Mouse (Mus musculus) heart, adult 2 months (tissue): ENCODE measurements around the gene Arnt2. TPM values are rescaled to one million over a fixed set of nuclear protein-coding genes. Genes with fewer than 3 reads are reported as not detected.

ENCODE experiments used
- DNase-seq, 2 experiments: peaks; one replicate each; pipeline ENCODE4 v3.0.0; 2021
- H3K27ac ChIP-seq: fragments of 200-600 bp; 2 replicates; pipeline ENCODE4 v1.8.1; 2022
- H3K27me3 ChIP-seq: fragments of 200-500 bp; 2 replicates; pipeline ENCODE4 v1.6.1; 2012; ENCODE audit warnings: mild to moderate bottlenecking, low read length, inconsistent platforms, mixed read lengths; ENCODE audit not compliant: control insufficient read depth, insufficient read depth
- H3K36me3 ChIP-seq: fragments of 200-500 bp; 2 replicates; pipeline ENCODE4 v1.6.1; 2012; ENCODE audit warnings: low read length, inconsistent platforms; ENCODE audit not compliant: control insufficient read depth, insufficient read depth
- H3K4me1 ChIP-seq: fragments of 200-500 bp; 2 replicates; pipeline ENCODE4 v1.6.1; 2011; ENCODE audit warnings: low read length; ENCODE audit not compliant: control insufficient read depth, insufficient read depth
- H3K4me3 ChIP-seq: fragments of 200-600 bp; 2 replicates; pipeline ENCODE4 v1.8.1; 2022
- H3K79me2 ChIP-seq: fragments of 200-500 bp; replicated peaks from 2 replicates; pipeline ENCODE4 v1.6.1; 2012; ENCODE audit warnings: mild to moderate bottlenecking, inconsistent platforms, low read length, moderate library complexity, mixed read lengths; ENCODE audit not compliant: control insufficient read depth, insufficient read depth
- H3K9ac ChIP-seq: fragments of 200-500 bp; 2 replicates; pipeline ENCODE4 v1.6.1; 2012; ENCODE audit warnings: low read depth, mild to moderate bottlenecking, control low read depth, inconsistent platforms, low read length, mixed read lengths
- CTCF ChIP-seq: fragments of 200-600 bp; IDR thresholded peaks from 2 replicates; pipeline ENCODE4 v1.8.1; 2022; ENCODE audit warnings: antibody characterized with exemption, mild to moderate bottlenecking, moderate library complexity
- EP300 ChIP-seq: fragments of 200-500 bp; IDR thresholded peaks from 2 replicates; pipeline ENCODE4 v1.6.1; 2011; ENCODE audit warnings: low read depth, low read length, control low read depth; ENCODE audit not compliant: insufficient read depth
- POLR2A ChIP-seq: fragments of 200-500 bp; IDR thresholded peaks from 2 replicates; pipeline ENCODE4 v1.6.1; 2011; ENCODE audit warnings: mild to moderate bottlenecking, low read depth, low read length, control low read depth; ENCODE audit not compliant: insufficient read depth
- WGBS: fragments of 180-500 bp; shearing (Covaris S2); methylation state at CpG from one replicate; pipeline ENCODE4 v1.1.7; 2018; 5-methylcytosine and 5-hydroxymethylcytosine counted together
- intact Hi-C: fragments of 180-260 bp; cut with DNase I; formaldehyde crosslinking; loops from one replicate; pipeline ENCODE4 v1.15.1; 2025
- polyA plus RNA-seq: library from polyadenylated mRNA; depleted of rRNA; stranded (reverse); fragments of >200 nt; gene quantifications from 2 replicates; pipeline ENCODE4 v1.2.3, GENCODE M21; 2012
- total RNA-seq, 2 experiments: library from RNA; stranded (reverse); gene quantifications; 2 replicates each; pipeline ENCODE4 v1.2.3; 2021

Gene Arnt2
- total and polyA plus RNA-seq, 3 experiments, result 0.34 to 0.91 (median 0.70) TPM

GRCm38 (mm10) chr7:84249951-84250350, 160.0 kb downstream of the Arnt2 start:
- H3K27me3 ChIP-seq, result no peaks in the 10 kb centered on the region
- 81% methylated on average over 8 of the region's 8 CpGs for WGBS
- intact Hi-C loops, result no loop called here
- no peak for TF ChIP-seq CTCF
- TF ChIP-seq POLR2A, result no peak
- no peak for TF ChIP-seq EP300
- no peaks in the 10 kb centered on the region for H3K79me2 ChIP-seq
- DNase-seq, result no peak
- H3K27ac ChIP-seq, result no peak overlapping the region
- H3K4me3 ChIP-seq, result no peak overlapping the region
- H3K4me1 ChIP-seq, result no peaks in the 10 kb centered on the region
- no peaks in the 10 kb centered on the region for H3K36me3 ChIP-seq
- H3K9ac ChIP-seq, result no peak overlapping the region

- H3K27ac ChIP-seq, result no peak overlapping the region
- TF ChIP-seq EP300, result no peak
- TF ChIP-seq CTCF, result no peak
- no peak for TF ChIP-seq POLR2A
- H3K79me2 ChIP-seq, result no peaks in the 10 kb centered on the region
- no peak overlapping the region for H3K9ac ChIP-seq
- H3K4me3 ChIP-seq, result no peak overlapping the region
- no peaks in the 10 kb centered on the region for H3K36me3 ChIP-seq
- 60% methylated on average over 7 of the region's 7 CpGs for WGBS
- H3K27me3 ChIP-seq, result no peaks in the 10 kb centered on the region
- no peak for DNase-seq
- H3K4me1 ChIP-seq, result no peaks in the 10 kb centered on the region
- intact Hi-C loops, result no loop called here
Measured at GRCm38 (mm10) chr7:84249381-84249780, 160.6 kb downstream of the Arnt2 start.

GRCm38 (mm10) chr7:84247960-84248665, 161.9 kb downstream of the Arnt2 start:
- WGBS, result 70% methylated on average over 3 of the region's 3 CpGs
- intact Hi-C loops, result no loop called here
- H3K4me1 ChIP-seq, result no peaks in the 10 kb centered on the region
- H3K36me3 ChIP-seq, result no peaks in the 10 kb centered on the region
- no peaks in the 10 kb centered on the region for H3K79me2 ChIP-seq
- H3K27me3 ChIP-seq, result no peaks in the 10 kb centered on the region
- DNase-seq, result no peak
- no peak overlapping the region for H3K4me3 ChIP-seq
- no peak overlapping the region for H3K27ac ChIP-seq
- no peak for TF ChIP-seq EP300
- no peak for TF ChIP-seq POLR2A
- no peak for TF ChIP-seq CTCF
- H3K9ac ChIP-seq, result no peak overlapping the region

- H3K9ac ChIP-seq, result no peak overlapping the region
Measured at GRCm38 (mm10) chr7:84246878-84247277, 163.1 kb downstream of the Arnt2 start.

GRCm38 (mm10) chr7:84246093-84246492, 163.9 kb downstream of the Arnt2 start:
- Histone ChIP-seq H3K36me3 (no peaks in the 10 kb centered on the region), H3K27me3 (no peaks in the 10 kb centered on the region), H3K27ac (no peak overlapping the region), H3K4me1 (no peaks in the 10 kb centered on the region), H3K4me3 (no peak overlapping the region), H3K79me2 (no peaks in the 10 kb centered on the region), H3K9ac (no peak overlapping the region)
- TF ChIP-seq EP300 (no peak), CTCF (no peak), POLR2A (no peak)
- no peak for DNase-seq
- 87% methylated on average over 2 of the region's 2 CpGs for WGBS
- intact Hi-C loops, result no loop called here

More at GRCm38 (mm10) chr7:84246878-84247277, 163.1 kb downstream of the Arnt2 start:
- Histone ChIP-seq H3K4me3 (no peak overlapping the region), H3K27ac (no peak overlapping the region), H3K79me2 (no peaks in the 10 kb centered on the region), H3K36me3 (no peaks in the 10 kb centered on the region), H3K4me1 (no peaks in the 10 kb centered on the region), H3K27me3 (no peaks in the 10 kb centered on the region)
- TF ChIP-seq CTCF (no peak), POLR2A (no peak), EP300 (no peak)
- intact Hi-C loops, result no loop called here
- 70% methylated on average over 5 of the region's 5 CpGs for WGBS
- DNase-seq, result no peak

GRCm38 (mm10) chr7:84240406-84240805, 169.6 kb downstream of the Arnt2 start:
- H3K79me2 ChIP-seq, result no peaks in the 10 kb centered on the region
- TF ChIP-seq EP300, result no peak
- no peak for TF ChIP-seq CTCF
- no peak for TF ChIP-seq POLR2A
- H3K4me3 ChIP-seq, result no peak overlapping the region
- 32% methylated on average over 3 of the region's 3 CpGs for WGBS
- no peak overlapping the region for H3K9ac ChIP-seq
- H3K27ac ChIP-seq, result no peak overlapping the region
- no peaks in the 10 kb centered on the region for H3K27me3 ChIP-seq
- intact Hi-C loops, result no loop called here
- DNase-seq, result no peak
- no peaks in the 10 kb centered on the region for H3K4me1 ChIP-seq
- no peaks in the 10 kb centered on the region for H3K36me3 ChIP-seq
